Mouse (Mus musculus) myocyte (in vitro differentiated cells): ENCODE measurements around the gene Tcaf3. TPM values are rescaled to one million over a fixed set of nuclear protein-coding genes. Genes with fewer than 3 reads are reported as not detected.

Experiments used
- H3K27me3 ChIP-seq: one replicate; pipeline ENCODE4 v1.6.1; 2011; ENCODE audit not compliant: control insufficient read depth, insufficient read depth, insufficient read length
- H3K36me3 ChIP-seq: one replicate; pipeline ENCODE4 v1.6.1; 2011; ENCODE audit not compliant: control insufficient read depth, insufficient read depth
- H3K4me2 ChIP-seq: one replicate; pipeline ENCODE4 v1.6.1; 2011; ENCODE audit warnings: low read depth, control low read depth
- H3K4me3 ChIP-seq: one replicate; pipeline ENCODE4 v1.5.1; 2011; ENCODE audit warnings: mild to moderate bottlenecking, control low read depth, moderate library complexity
- H3K79me2 ChIP-seq: one replicate; pipeline ENCODE4 v1.6.1; 2011; ENCODE audit not compliant: control insufficient read depth, insufficient read depth
- H3ac ChIP-seq: one replicate; pipeline ENCODE4 v1.6.1; 2011; ENCODE audit not compliant: control insufficient read depth, insufficient read length
- CEBPB ChIP-seq: IDR thresholded peaks from 2 replicates; pipeline ENCODE4 v1.6.1; 2011; ENCODE audit warnings: mild to moderate bottlenecking, moderate library complexity; ENCODE audit not compliant: poor library complexity, insufficient read depth, severe bottlenecking
- E2F4 ChIP-seq: IDR thresholded peaks from one replicate; pipeline ENCODE4 v1.6.1; 2011; ENCODE audit warnings: mild to moderate bottlenecking, control low read depth, moderate library complexity; ENCODE audit not compliant: insufficient read depth
- MAX ChIP-seq: IDR thresholded peaks from one replicate; pipeline ENCODE4 v1.6.1; 2011; ENCODE audit warnings: low read depth, mild to moderate bottlenecking, control low read depth
- MYOD1 ChIP-seq, 3 experiments: IDR thresholded peaks; one replicate each; pipeline ENCODE4 v1.6.1; 2011; ENCODE audit warnings: control low read depth in 2 of 3, low read depth in 2 of 3, mild to moderate bottlenecking in 2 of 3, moderate library complexity in 1 of 3; ENCODE audit not compliant: insufficient read length in 2 of 3, control insufficient read depth in 1 of 3
- MYOG ChIP-seq, 3 experiments: IDR thresholded peaks; one replicate each; pipeline ENCODE4 v1.6.1; 2011; ENCODE audit warnings: control low read depth in 2 of 3, low read depth in 2 of 3, mild to moderate bottlenecking in 2 of 3; ENCODE audit not compliant: insufficient read length in 2 of 3, control insufficient read depth in 1 of 3, insufficient read depth in 1 of 3
- POLR2A ChIP-seq: IDR thresholded peaks from one replicate; pipeline ENCODE4 v1.6.1; 2011; ENCODE audit warnings: low read depth, mild to moderate bottlenecking, control low read depth, moderate library complexity; ENCODE audit not compliant: insufficient read length
- POLR2AphosphoS2 ChIP-seq: IDR thresholded peaks from one replicate; pipeline ENCODE4 v1.6.1; 2011; ENCODE audit warnings: low read depth, control low read depth; ENCODE audit not compliant: insufficient read length
- REST ChIP-seq: IDR thresholded peaks from one replicate; pipeline ENCODE4 v1.6.1; 2011; ENCODE audit warnings: mild to moderate bottlenecking, control low read depth, moderate library complexity; ENCODE audit not compliant: insufficient read depth, insufficient read length
- SRF ChIP-seq: IDR thresholded peaks from one replicate; pipeline ENCODE4 v1.6.1; 2011; ENCODE audit warnings: low read depth; ENCODE audit not compliant: control insufficient read depth, insufficient read length
- TCF12 ChIP-seq: IDR thresholded peaks from one replicate; pipeline ENCODE4 v1.6.1; 2011; ENCODE audit warnings: mild to moderate bottlenecking, control low read depth; ENCODE audit not compliant: poor library complexity, insufficient read depth, severe bottlenecking
- TCF3 ChIP-seq: IDR thresholded peaks from one replicate; pipeline ENCODE4 v1.6.1; 2011; ENCODE audit warnings: low read depth, control low read depth; ENCODE audit not compliant: insufficient read length
- USF1 ChIP-seq: IDR thresholded peaks from one replicate; pipeline ENCODE4 v1.6.1; 2011; ENCODE audit warnings: low read depth, mild to moderate bottlenecking, control low read depth, moderate library complexity
- polyA plus RNA-seq: library from polyadenylated mRNA; unstranded; fragments of >200 nt; fragmentation: generic; extraction: Trizol; gene quantifications from one replicate; pipeline ENCODE4 v1.2.1, GENCODE M21; 2012; ENCODE audit warnings: missing spikeins

Tcaf3 gene
- polyA plus RNA-seq, 1 experiment: not detected

- no peaks in the 10 kb centered on the region for H3K27me3 ChIP-seq
- H3K36me3 ChIP-seq: no peaks in the 10 kb centered on the region
- H3K4me3 ChIP-seq: no peak overlapping the region
- H3K4me2 ChIP-seq: no peak overlapping the region
- H3ac ChIP-seq: no peak overlapping the region
- TF ChIP-seq USF1 (no peak), TCF12 (no peak), E2F4 (no peak), REST (no peak), MYOD1 (IDR thresholded peaks at IDR 0.05; ENCODE audit: control insufficient read depth in 1 of 3, insufficient read length in 2 of 3, low read depth in 2 of 3) (no peak), POLR2AphosphoS2 (no peak), SRF (no peak), TCF3 (no peak)
- H3K79me2 ChIP-seq: no peaks in the 10 kb centered on the region
Measured at GRCm38 (mm10) chr6:42612218-42612617, 14.7 kb upstream of the Tcaf3 start.

GRCm38 (mm10) chr6:42610954-42611522 lies 13.5 kb upstream of the Tcaf3 start:
- no peaks in the 10 kb centered on the region for H3K27me3 ChIP-seq
- no peak overlapping the region for H3K4me3 ChIP-seq
- H3K79me2 ChIP-seq: no peaks in the 10 kb centered on the region
- TF ChIP-seq REST (no peak), POLR2AphosphoS2 (no peak), TCF3 (no peak), SRF (no peak), MYOG (IDR thresholded peaks at IDR 0.05; ENCODE audit: control insufficient read depth in 1 of 3, insufficient read depth in 1 of 3, insufficient read length in 2 of 3, low read depth in 2 of 3) (no peak), E2F4 (no peak), TCF12 (no peak), POLR2A (no peak), USF1 (no peak), MAX (no peak), MYOD1 (IDR thresholded peaks at IDR 0.05; ENCODE audit: control insufficient read depth in 1 of 3, insufficient read length in 2 of 3, low read depth in 2 of 3) (no peak), CEBPB (no peak)
- H3K4me2 ChIP-seq: peak overlapping the region; percentile 27
- H3K36me3 ChIP-seq: no peaks in the 10 kb centered on the region
- H3ac ChIP-seq: no peak overlapping the region

GRCm38 (mm10) chr6:42593138-42593882 lies 4.2 kb downstream of the Tcaf3 start:
- H3K27me3 ChIP-seq: no peaks in the 10 kb centered on the region
- H3K36me3 ChIP-seq: no peaks in the 10 kb centered on the region
- H3ac ChIP-seq: no peak overlapping the region
- H3K79me2 ChIP-seq: no peaks in the 10 kb centered on the region
- TF ChIP-seq MYOD1 (IDR thresholded peaks at IDR 0.05; ENCODE audit: control insufficient read depth in 1 of 3, insufficient read length in 2 of 3, low read depth in 2 of 3) (no peak), MAX (no peak)
- H3K4me3 ChIP-seq: no peak overlapping the region
- H3K4me2 ChIP-seq: no peak overlapping the region

GRCm38 (mm10) chr6:42586569-42586968 lies 10.9 kb downstream of the Tcaf3 start:
- Histone ChIP-seq H3K79me2 (no peaks in the 10 kb centered on the region), H3ac (no peak overlapping the region), H3K4me2 (no peak overlapping the region), H3K4me3 (no peak overlapping the region), H3K36me3 (no peaks in the 10 kb centered on the region), H3K27me3 (no peaks in the 10 kb centered on the region)
- no peak for TF ChIP-seq TCF12
- no peak for TF ChIP-seq REST
- no peak for TF ChIP-seq E2F4
- no peak for TF ChIP-seq MAX
- TF ChIP-seq SRF: no peak
- no peak for TF ChIP-seq POLR2AphosphoS2
- TF ChIP-seq TCF3: no peak

GRCm38 (mm10) chr6:42583488-42583872 lies 14.0 kb downstream of the Tcaf3 start:
- peak overlapping the region; percentile 63 for H3K4me2 ChIP-seq
- no peaks in the 10 kb centered on the region for H3K79me2 ChIP-seq
- H3K27me3 ChIP-seq: no peaks in the 10 kb centered on the region
- no peak overlapping the region for H3ac ChIP-seq
- no peaks in the 10 kb centered on the region for H3K36me3 ChIP-seq
- no peak for TF ChIP-seq POLR2A
- no peak for TF ChIP-seq CEBPB
- TF ChIP-seq TCF3: no peak
- no peak for TF ChIP-seq SRF
- H3K4me3 ChIP-seq: no peak overlapping the region
